Mouse (Mus musculus): ENCODE data around the gene Ndufb7.

GRCm38 (mm10) chr8:83568755-83569154 lies 2.3 kb downstream of the Ndufb7 start:
- TF ChIP-seq ZC3H11A (IDR thresholded peaks at IDR 0.05; ENCODE audit: borderline replicate concordance, low read depth, low read length) (no peak), CHD2 (IDR thresholded peaks at IDR 0.05; ENCODE audit: low read depth, low read length) (no peak), MAFK (IDR thresholded peaks at IDR 0.05; ENCODE audit: insufficient read depth, low read depth, low read length) (no peak), HCFC1 (IDR thresholded peaks at IDR 0.05; ENCODE audit: borderline replicate concordance, insufficient read depth, low read length) (no peak)
